8 mouse cellular contexts compared by ENCODE assay signal in genomic region chr2:101797166-101797900, GRCm38 (mm10).
DNase-seq lines count a peak whose midpoint lies in the region; ATAC-seq and TF ChIP-seq lines count a peak whose summit lies in the region.

No protein-coding gene starts in this region.

- peak; percentile 14 for DNase-seq in right cerebral cortex, postnatal 14 days
- DNase-seq in right cerebral cortex, postnatal 25 days = no peak
- DNase-seq in embryo, embryonic 9.5 days (ENCODE audit: extremely low spot score) = peak; percentile 83
- peak; percentile 65 for DNase-seq in heart, postnatal 0 days (ENCODE audit: low spot score)
- DNase-seq in kidney, postnatal 14 days = peak; percentile 70
- DNase-seq in spleen, postnatal 36 days (ENCODE audit: low spot score in 2 of 2) = peak; percentile 7 to 11
- no peak for DNase-seq in frontal cortex, postnatal 14 days (ENCODE audit: low spot score in 2 of 2)

- peak; percentile 40 for ATAC-seq in heart, postnatal 0 days (ENCODE audit: insufficient read depth, low read depth)
- ATAC-seq in megakaryocyte, adult 5-6 weeks (ENCODE audit: poor library complexity, severe bottlenecking) = peak; percentile 26

- no peak for TF ChIP-seq EP300 in heart, postnatal 0 days (IDR thresholded peaks at IDR 0.05; ENCODE audit: low read depth)

- peak overlapping the region; percentile 60 for H3K4me3 ChIP-seq in heart, postnatal 0 days (ENCODE audit: low read depth, low read length)

- no peaks in the 10 kb centered on the region; the same call in 1 of the 2 replicates for H3K27me3 ChIP-seq in heart, postnatal 0 days (ENCODE audit: control insufficient read depth, insufficient read depth, low read length)

- H3K36me3 ChIP-seq in heart, postnatal 0 days (replicated peaks; ENCODE audit: control insufficient read depth, insufficient read depth, low read length) = no peaks in the 10 kb centered on the region

- TF ChIP-seq CTCF in heart, postnatal 0 days (IDR thresholded peaks at IDR 0.05; ENCODE audit: low read depth) = no peak

- peak overlapping the region; percentile 58 for H3K27ac ChIP-seq in heart, postnatal 0 days (ENCODE audit: low read depth)

- peak overlapping the region; percentile 86 for H3K4me2 ChIP-seq in heart, postnatal 0 days (ENCODE audit: low read depth, low read length)

- under 1% methylated on average over 48 of the region's 49 CpGs for WGBS in heart, postnatal 0 days

- H3K9ac ChIP-seq in heart, postnatal 0 days (replicated peaks; ENCODE audit: low read depth, low read length) = peak overlapping the region; percentile 56

- peaks cover 10% of the 10 kb centered on the region for H3K4me1 ChIP-seq in heart, postnatal 0 days (ENCODE audit: control insufficient read depth, insufficient read depth)

- no peaks in the 10 kb centered on the region for H3K9me3 ChIP-seq in heart, postnatal 0 days (replicated peaks; ENCODE audit: control insufficient read depth, low read length)

Comparison
In these comparisons a context has a peak if more than half of its experiments do, and no peak if none do; other contexts are left out.
1. DNase-seq: peak in right cerebral cortex, postnatal 14 days (single experiment), embryo, embryonic 9.5 days (single experiment), heart, postnatal 0 days (single experiment), kidney, postnatal 14 days (single experiment) and spleen, postnatal 36 days (2 of 2); none in right cerebral cortex, postnatal 25 days (single experiment) and frontal cortex, postnatal 14 days (0 of 2).